13 mouse cellular contexts compared by ENCODE assay signal in the genomic region with DNA sequence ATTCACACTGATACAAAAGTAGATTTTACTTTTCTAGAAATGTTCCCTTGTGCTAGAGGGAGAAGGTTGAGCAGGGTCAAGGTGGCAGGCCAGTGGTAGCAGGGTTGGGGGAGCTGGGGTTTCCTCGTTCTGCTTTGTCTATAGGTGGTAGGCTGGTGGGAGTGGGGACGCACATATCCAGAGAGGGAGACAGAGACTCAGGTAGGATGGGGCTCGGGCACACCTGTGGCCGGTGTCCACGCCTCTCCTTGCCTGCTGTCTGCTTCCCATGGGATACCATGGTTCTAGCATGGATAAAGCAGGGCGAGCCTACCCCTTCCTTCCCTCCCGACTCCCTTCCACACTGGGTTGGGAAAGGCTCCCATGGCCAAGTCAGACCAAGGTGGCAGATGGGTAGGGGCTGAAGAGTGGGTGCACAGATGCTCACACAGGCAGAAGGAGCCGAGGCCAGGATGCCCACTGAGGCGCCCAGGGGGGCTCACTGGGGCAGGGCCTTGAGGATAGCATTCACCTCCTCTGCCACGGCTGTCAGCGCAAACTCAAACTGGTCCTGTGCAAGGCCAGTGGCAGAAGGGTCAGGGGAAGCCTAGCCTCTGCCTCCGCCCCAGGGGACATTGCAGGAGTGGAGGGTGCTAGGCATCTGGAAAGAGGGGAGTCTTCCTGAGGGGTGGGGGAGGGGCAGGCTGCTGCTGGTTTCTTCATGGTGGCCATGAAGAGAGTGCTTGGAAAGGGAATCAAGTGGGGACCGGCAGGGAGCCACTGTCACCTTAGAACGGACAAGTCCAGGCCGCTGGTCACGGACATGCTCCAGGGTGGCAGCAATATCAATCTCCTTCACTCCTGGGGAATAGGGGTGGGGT. TPM values are rescaled to one million over a fixed set of nuclear protein-coding genes. Genes with fewer than 3 reads are reported as not detected.
DNase-seq lines count a peak whose midpoint lies in the region; ATAC-seq lines count a peak whose summit lies in the region.
"Had no signal": no experiment of that assay in that cellular context is flagged by ENCODE, and none has a peak within 500 bp of the region (broad histone marks: within the 10 kb centered on the region; RNA-seq: fewer than 3 reads in every experiment).

No protein-coding gene starts in this region.

- H3K27me3 ChIP-seq in intestine, embryonic 16.5 days (replicated peaks; ENCODE audit: control insufficient read depth, insufficient read depth, low read length), result no peaks in the 10 kb centered on the region
- peaks cover 2% of the 10 kb centered on the region; the same call in 1 of the 2 replicates for H3K27me3 ChIP-seq in intestine, embryonic 15.5 days (replicated peaks)
- peaks cover 2% of the 10 kb centered on the region; the same call in 1 of the 2 replicates for H3K27me3 ChIP-seq in neural tube, embryonic 13.5 days
- no peaks in the 10 kb centered on the region for H3K27me3 ChIP-seq in neural tube, embryonic 15.5 days (replicated peaks)
- H3K27me3 ChIP-seq: midbrain, embryonic 12.5 days had no signal

- 0 out of 2 replicates have a peak overlapping the region, but pooled peaks have one; percentile 29 for H3K9ac ChIP-seq in intestine, embryonic 16.5 days (ENCODE audit: low read depth, low read length)
- H3K9ac ChIP-seq in intestine, embryonic 15.5 days, result no peak overlapping the region
- peak overlapping the region; percentile 26; the same call in 1 of the 2 replicates for H3K9ac ChIP-seq in neural tube, embryonic 13.5 days
- no peak overlapping the region for H3K9ac ChIP-seq in neural tube, embryonic 15.5 days (replicated peaks)
- H3K9ac ChIP-seq: midbrain, embryonic 12.5 days had no signal

- peak; percentile 52 for DNase-seq in cerebellum, adult 9-11 months
- no peak for DNase-seq in cerebellum, adult 11 months
- DNase-seq in retina, embryonic 14.5 days (ENCODE audit: low spot score), result no peak
- DNase-seq in ovary, postnatal 10 days (ENCODE audit: low spot score), result no peak
- DNase-seq: B cell, adult 2 months; thymus, postnatal 4 days had no signal

- no peak overlapping the region for H3K4me2 ChIP-seq in intestine, embryonic 16.5 days (ENCODE audit: low read depth, low read length)
- H3K4me2 ChIP-seq in intestine, embryonic 15.5 days (replicated peaks), result no peak overlapping the region
- no peak overlapping the region for H3K4me2 ChIP-seq in neural tube, embryonic 13.5 days
- no peak overlapping the region for H3K4me2 ChIP-seq in neural tube, embryonic 15.5 days
- H3K4me2 ChIP-seq: midbrain, embryonic 12.5 days had no signal

- no peaks in the 10 kb centered on the region for H3K9me3 ChIP-seq in intestine, embryonic 16.5 days (ENCODE audit: control insufficient read depth, low read length)
- no peaks in the 10 kb centered on the region for H3K9me3 ChIP-seq in intestine, embryonic 15.5 days
- no peaks in the 10 kb centered on the region for H3K9me3 ChIP-seq in neural tube, embryonic 13.5 days
- H3K9me3 ChIP-seq in neural tube, embryonic 15.5 days (replicated peaks), result no peaks in the 10 kb centered on the region
- H3K9me3 ChIP-seq: midbrain, embryonic 12.5 days had no signal

- peaks cover 7% of the 10 kb centered on the region; the same call in 1 of the 2 replicates for H3K36me3 ChIP-seq in intestine, embryonic 16.5 days (ENCODE audit: control insufficient read depth, insufficient read depth, low read length)
- H3K36me3 ChIP-seq in intestine, embryonic 15.5 days, result no peaks in the 10 kb centered on the region
- H3K36me3 ChIP-seq in neural tube, embryonic 13.5 days, result peaks cover 19% of the 10 kb centered on the region
- peaks cover 12% of the 10 kb centered on the region for H3K36me3 ChIP-seq in neural tube, embryonic 15.5 days

- no peak overlapping the region for H3K27ac ChIP-seq in intestine, embryonic 16.5 days (ENCODE audit: low read length)
- no peak overlapping the region for H3K27ac ChIP-seq in intestine, embryonic 15.5 days
- no peak overlapping the region for H3K27ac ChIP-seq in neural tube, embryonic 13.5 days (replicated peaks)
- H3K27ac ChIP-seq in neural tube, embryonic 15.5 days (replicated peaks), result no peak overlapping the region
- H3K27ac ChIP-seq: midbrain, embryonic 12.5 days had no signal

- H3K4me3 ChIP-seq in intestine, embryonic 16.5 days (ENCODE audit: low read length), result no peak overlapping the region
- H3K4me3 ChIP-seq in intestine, embryonic 15.5 days (replicated peaks), result no peak overlapping the region
- H3K4me3 ChIP-seq in neural tube, embryonic 13.5 days, result no peak overlapping the region
- H3K4me3 ChIP-seq in neural tube, embryonic 15.5 days (replicated peaks), result no peak overlapping the region
- H3K4me3 ChIP-seq: midbrain, embryonic 12.5 days had no signal

- WGBS in intestine, embryonic 16.5 days, result 82% methylated on average over 16 of the region's 16 CpGs
- 78% methylated on average over 16 of the region's 16 CpGs for WGBS in intestine, embryonic 15.5 days
- WGBS in neural tube, embryonic 13.5 days, result 82% methylated on average over 16 of the region's 16 CpGs
- 84% methylated on average over 16 of the region's 16 CpGs for whole genome bisulfite sequencing in neural tube, embryonic 15.5 days

- peaks cover 12% of the 10 kb centered on the region for H3K4me1 ChIP-seq in intestine, embryonic 16.5 days (ENCODE audit: control insufficient read depth, insufficient read depth, low read length)
- peaks cover 13% of the 10 kb centered on the region for H3K4me1 ChIP-seq in intestine, embryonic 15.5 days (replicated peaks)
- H3K4me1 ChIP-seq in neural tube, embryonic 13.5 days (replicated peaks), result peaks cover 24% of the 10 kb centered on the region
- H3K4me1 ChIP-seq in neural tube, embryonic 15.5 days, result peaks cover 16% of the 10 kb centered on the region

- ATAC-seq in intestine, embryonic 16.5 days, result no peak
- no peak for ATAC-seq in intestine, embryonic 15.5 days
- no peak for ATAC-seq in neural tube, embryonic 13.5 days (ENCODE audit: low read depth)
- ATAC-seq in neural tube, embryonic 15.5 days (ENCODE audit: low FRiP score), result no peak

RNA-seq across cellular contexts. Expression of a gene that starts 11.1 kb away (rescaled TPM):
- 20.9 and 24.3 TPM in 2 replicates for polyA plus RNA-seq in intestine, embryonic 16.5 days (2015; fragmentation: Nextera tagmentation; extraction: Ambion mirVana)
- 25.5 and 26.2 TPM in 2 replicates for polyA plus RNA-seq in intestine, embryonic 15.5 days (2015; fragmentation: Nextera tagmentation; extraction: Ambion mirVana)
- 68.2 and 73.0 TPM in 2 replicates for polyA plus RNA-seq in neural tube, embryonic 13.5 days (2015; fragmentation: Nextera tagmentation; extraction: Ambion mirVana)
- polyA plus RNA-seq in neural tube, embryonic 15.5 days (2015; fragmentation: Nextera tagmentation; extraction: Ambion mirVana), result 72.1 and 90.7 TPM in 2 replicates

RNA-seq across cellular contexts. Expression of a gene that starts 15.4 kb away (rescaled TPM):
- not detected in 2 replicates for polyA plus RNA-seq in intestine, embryonic 16.5 days (2015; fragmentation: Nextera tagmentation; extraction: Ambion mirVana)
- polyA plus RNA-seq in intestine, embryonic 15.5 days (2015; fragmentation: Nextera tagmentation; extraction: Ambion mirVana), result not detected in 2 replicates
- polyA plus RNA-seq in neural tube, embryonic 13.5 days (2015; fragmentation: Nextera tagmentation; extraction: Ambion mirVana), result not detected in 2 replicates
- 0.29 TPM in 1 of 2 replicates, not detected in the other for polyA plus RNA-seq in neural tube, embryonic 15.5 days (2015; fragmentation: Nextera tagmentation; extraction: Ambion mirVana)
- polyA plus RNA-seq: inflammation-experienced regulatory T-cells, adult 6 months; liver, adult 2 months; midbrain, embryonic 12.5 days had no signal

RNA-seq across cellular contexts. Expression of a gene that starts 17.0 kb away (rescaled TPM):
- polyA plus RNA-seq in intestine, embryonic 16.5 days (2015; fragmentation: Nextera tagmentation; extraction: Ambion mirVana), result 2.9 and 3.0 TPM in 2 replicates
- polyA plus RNA-seq in intestine, embryonic 15.5 days (2015; fragmentation: Nextera tagmentation; extraction: Ambion mirVana), result 3.2 and 3.6 TPM in 2 replicates
- polyA plus RNA-seq in neural tube, embryonic 13.5 days (2015; fragmentation: Nextera tagmentation; extraction: Ambion mirVana), result 15.8 and 19.2 TPM in 2 replicates
- 25.6 and 32.4 TPM in 2 replicates for polyA plus RNA-seq in neural tube, embryonic 15.5 days (2015; fragmentation: Nextera tagmentation; extraction: Ambion mirVana)
- polyA plus RNA-seq: liver, adult 2 months had no signal

RNA-seq across cellular contexts. Expression of a gene that starts 27.6 kb away (rescaled TPM):
- polyA plus RNA-seq in intestine, embryonic 16.5 days (2015; fragmentation: Nextera tagmentation; extraction: Ambion mirVana), result 137 and 151 TPM in 2 replicates
- polyA plus RNA-seq in intestine, embryonic 15.5 days (2015; fragmentation: Nextera tagmentation; extraction: Ambion mirVana), result 122 and 131 TPM in 2 replicates
- polyA plus RNA-seq in neural tube, embryonic 13.5 days (2015; fragmentation: Nextera tagmentation; extraction: Ambion mirVana), result 10.5 and 10.6 TPM in 2 replicates
- polyA plus RNA-seq in neural tube, embryonic 15.5 days (2015; fragmentation: Nextera tagmentation; extraction: Ambion mirVana), result 44.6 and 81.9 TPM in 2 replicates

RNA-seq across cellular contexts. Expression of a gene that starts 30.9 kb away (rescaled TPM):
- 9.2 and 9.9 TPM in 2 replicates for polyA plus RNA-seq in intestine, embryonic 16.5 days (2015; fragmentation: Nextera tagmentation; extraction: Ambion mirVana)
- polyA plus RNA-seq in intestine, embryonic 15.5 days (2015; fragmentation: Nextera tagmentation; extraction: Ambion mirVana), result 12.7 and 13.8 TPM in 2 replicates
- 116 and 131 TPM in 2 replicates for polyA plus RNA-seq in neural tube, embryonic 13.5 days (2015; fragmentation: Nextera tagmentation; extraction: Ambion mirVana)
- polyA plus RNA-seq in neural tube, embryonic 15.5 days (2015; fragmentation: Nextera tagmentation; extraction: Ambion mirVana), result 241 and 302 TPM in 2 replicates
- polyA plus RNA-seq: inflammation-experienced regulatory T-cells, adult 6 months; liver, adult 2 months had no signal

Comparison
In these comparisons a context has a peak if more than half of its experiments do, and no peak if none do; other contexts are left out.
1. H3K9ac ChIP-seq: peak in intestine, embryonic 16.5 days (single experiment) and neural tube, embryonic 13.5 days (single experiment); none in intestine, embryonic 15.5 days (single experiment) and neural tube, embryonic 15.5 days (single experiment).